Mouse (Mus musculus): ENCODE measurements around the gene Meis3. TPM values are rescaled to one million over a fixed set of nuclear protein-coding genes. Genes with fewer than 3 reads are reported as not detected.

The Meis3 gene
- total and polyA plus RNA-seq, 2 experiments from 2014 or later = 90.9 to 98.6 TPM

DNA sequence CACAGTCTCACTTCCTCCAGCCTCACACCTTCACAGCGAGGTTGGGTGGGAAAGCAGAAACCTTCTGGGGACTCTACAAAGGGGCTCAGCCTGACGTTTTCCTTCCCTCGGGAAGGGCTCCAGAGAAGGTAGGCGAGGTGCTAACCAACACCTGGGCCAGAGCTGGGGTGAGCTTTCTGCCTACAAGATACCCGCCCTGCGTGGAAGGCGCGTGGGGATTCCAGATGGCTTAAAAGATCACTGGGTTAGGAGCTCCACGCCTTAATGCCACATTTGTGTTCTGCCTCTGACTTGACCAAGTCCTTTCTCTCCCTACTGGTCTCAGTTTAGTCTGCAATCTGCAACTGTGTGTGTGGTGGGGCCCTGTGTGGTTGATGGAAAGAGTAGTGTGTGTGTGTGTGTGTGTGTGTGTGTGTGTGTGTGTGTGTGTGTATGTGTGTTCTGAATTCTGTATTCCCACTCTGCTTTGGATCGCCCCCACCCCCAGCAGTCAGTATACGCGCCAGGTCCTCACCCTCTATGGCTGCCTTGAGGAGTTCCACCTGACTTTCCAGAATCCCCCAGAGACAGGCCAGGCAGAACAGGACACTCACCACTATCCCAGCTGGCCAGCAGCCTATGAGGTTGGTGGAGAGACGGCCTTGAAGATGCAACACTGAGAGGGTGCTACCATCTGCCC, 43.8 kb upstream of the Meis3 start:
- Histone ChIP-seq H3K4me1 (ENCODE audit: insufficient read depth) (peaks cover 20% of the 10 kb centered on the region), H3K36me3 (ENCODE audit: insufficient read depth) (0 out of 2 replicates have a peak, but pooled peaks cover 8% of the 10 kb centered on the region), H3K4me2 (ENCODE audit: low read depth) (peak overlapping the region; percentile 76), H3K4me3 (ENCODE audit: low read depth, low read length) (peak overlapping the region; percentile 61), H3K27me3 (ENCODE audit: insufficient read depth, low read length) (no peaks in the 10 kb centered on the region), H3K27ac (ENCODE audit: low read depth, low read length) (no peak overlapping the region), H3K9me3 (ENCODE audit: low read length) (no peaks in the 10 kb centered on the region), H3K9ac (peak overlapping the region; percentile 70; the same call in 1 of the 2 replicates)
- WGBS = 30% methylated on average over 13 of the region's 13 CpGs
- peak; percentile 38 for DNase-seq
- ATAC-seq = no peak
- no peak for TF ChIP-seq CTCF (IDR thresholded peaks at IDR 0.05; ENCODE audit: low read depth)

GRCm38 (mm10) chr7:16132161-16132581, 42.7 kb upstream of the Meis3 start:
- H3K27ac ChIP-seq (ENCODE audit: low read depth, low read length) = no peak overlapping the region
- H3K9ac ChIP-seq = no peak overlapping the region
- peak overlapping the region; percentile 76; the same call in 1 of the 2 replicates for H3K4me2 ChIP-seq (ENCODE audit: low read depth)
- no peak overlapping the region for H3K4me3 ChIP-seq (ENCODE audit: low read depth, low read length)
- no peak for TF ChIP-seq CTCF (IDR thresholded peaks at IDR 0.05; ENCODE audit: low read depth)
- 4% methylated on average over 7 of the region's 7 CpGs for WGBS
- no peaks in the 10 kb centered on the region for H3K27me3 ChIP-seq (ENCODE audit: insufficient read depth, low read length)
- ATAC-seq (no peak), DNase-seq (peak; percentile 20)
- H3K4me1 ChIP-seq (ENCODE audit: insufficient read depth) = peaks cover 20% of the 10 kb centered on the region
- H3K9me3 ChIP-seq (ENCODE audit: low read length) = no peaks in the 10 kb centered on the region
- H3K36me3 ChIP-seq (ENCODE audit: insufficient read depth) = 0 out of 2 replicates have a peak, but pooled peaks cover 3% of the 10 kb centered on the region

DNA sequence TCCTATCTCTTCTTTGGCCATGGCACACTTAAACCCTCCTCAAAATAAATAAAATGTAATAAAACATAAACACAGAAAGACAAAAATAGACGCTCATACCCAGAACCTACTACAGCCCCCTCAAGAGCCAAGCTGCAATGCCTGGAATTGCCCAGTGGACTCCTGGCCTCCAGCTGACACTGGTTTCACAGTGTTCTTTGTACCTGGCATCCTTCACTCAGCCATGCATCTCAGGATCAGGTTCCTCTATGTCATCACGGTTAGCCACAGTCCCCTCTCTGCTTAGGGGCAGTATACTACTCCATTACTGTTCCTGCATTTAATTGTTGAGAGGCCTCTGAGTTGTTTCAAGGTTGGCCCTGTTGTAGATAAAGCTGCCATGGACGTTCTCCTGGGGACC, 42.0 kb upstream of the Meis3 start:
- TF ChIP-seq CTCF (IDR thresholded peaks at IDR 0.05; ENCODE audit: low read depth) = no peak
- no peaks in the 10 kb centered on the region for H3K9me3 ChIP-seq (ENCODE audit: low read length)
- ATAC-seq (no peak), DNase-seq (no peak)
- no peak overlapping the region for H3K9ac ChIP-seq
- peaks cover 20% of the 10 kb centered on the region for H3K4me1 ChIP-seq (ENCODE audit: insufficient read depth)
- H3K27me3 ChIP-seq (ENCODE audit: insufficient read depth, low read length) = no peaks in the 10 kb centered on the region
- H3K36me3 ChIP-seq (ENCODE audit: insufficient read depth) = 0 out of 2 replicates have a peak, but pooled peaks cover 2% of the 10 kb centered on the region
- H3K4me3 ChIP-seq (ENCODE audit: low read depth, low read length) = no peak overlapping the region
- WGBS = 76% methylated on average over 3 of the region's 3 CpGs
- no peak overlapping the region for H3K27ac ChIP-seq (ENCODE audit: low read depth, low read length)
- H3K4me2 ChIP-seq (ENCODE audit: low read depth) = no peak overlapping the region

DNA sequence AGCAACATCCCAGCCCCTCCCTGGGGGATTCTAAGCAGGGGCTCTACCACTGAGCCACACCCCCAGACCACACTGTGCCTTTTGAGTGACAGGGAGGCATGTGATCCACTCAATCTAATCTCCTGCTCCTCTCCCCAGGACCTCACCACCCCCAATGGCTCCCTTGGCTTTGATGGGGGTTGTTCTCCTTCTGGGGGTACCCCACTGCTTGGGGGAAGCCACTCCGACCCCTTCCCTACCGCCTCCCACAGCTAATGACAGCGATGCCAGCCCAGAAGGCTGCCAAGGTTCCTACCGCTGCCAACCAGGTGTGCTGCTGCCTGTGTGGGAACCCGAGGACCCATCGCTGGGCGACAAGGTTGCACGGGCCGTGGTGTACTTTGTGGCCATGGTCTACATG, 41.2 kb upstream of the Meis3 start:
- H3K9ac ChIP-seq = no peak overlapping the region
- no peak overlapping the region for H3K4me3 ChIP-seq (ENCODE audit: low read depth, low read length)
- TF ChIP-seq CTCF (IDR thresholded peaks at IDR 0.05; ENCODE audit: low read depth) = no peak
- no peak for DNase-seq
- H3K9me3 ChIP-seq (ENCODE audit: low read length) = no peaks in the 10 kb centered on the region
- H3K27me3 ChIP-seq (ENCODE audit: insufficient read depth, low read length) = no peaks in the 10 kb centered on the region
- no peak overlapping the region for H3K27ac ChIP-seq (ENCODE audit: low read depth, low read length)
- no peak for ATAC-seq
- H3K36me3 ChIP-seq (ENCODE audit: insufficient read depth) = 0 out of 2 replicates have a peak, but pooled peaks cover 2% of the 10 kb centered on the region
- 90% methylated on average over 9 of the region's 9 CpGs for WGBS
- peaks cover 19% of the 10 kb centered on the region for H3K4me1 ChIP-seq (ENCODE audit: insufficient read depth)
- no peak overlapping the region for H3K4me2 ChIP-seq (ENCODE audit: low read depth)

DNA sequence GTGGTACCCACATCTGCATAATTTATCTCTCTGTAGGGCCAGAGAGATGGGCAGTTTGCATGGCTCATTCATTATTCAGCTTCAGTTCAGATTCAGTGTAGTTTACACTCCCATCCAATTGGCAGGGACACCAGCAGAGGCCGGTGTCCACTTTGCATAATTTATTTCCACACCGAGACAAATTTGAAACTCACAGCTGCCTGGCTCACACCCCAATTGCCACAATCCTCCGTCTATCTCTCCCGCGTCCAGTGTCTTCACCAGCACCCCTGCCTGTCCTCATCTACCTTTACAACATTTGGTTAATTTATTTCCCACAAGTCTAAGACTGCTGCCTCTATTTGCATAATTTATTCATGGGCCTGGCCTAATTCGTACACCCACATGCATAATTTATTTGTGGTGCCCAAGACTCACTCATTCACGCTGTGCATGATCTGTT, 39.9 kb upstream of the Meis3 start:
- H3K27ac ChIP-seq (ENCODE audit: low read depth, low read length) = peak overlapping the region; percentile 30
- 0 out of 2 replicates have a peak, but pooled peaks cover 2% of the 10 kb centered on the region for H3K36me3 ChIP-seq (ENCODE audit: insufficient read depth)
- H3K9me3 ChIP-seq (ENCODE audit: low read length) = no peaks in the 10 kb centered on the region
- DNase-seq = peak; percentile 58
- TF ChIP-seq CTCF (IDR thresholded peaks at IDR 0.05; ENCODE audit: low read depth) = no peak
- 11% methylated on average over 7 of the region's 7 CpGs for WGBS
- peaks cover 13% of the 10 kb centered on the region for H3K4me1 ChIP-seq (ENCODE audit: insufficient read depth)
- peak; percentile 30; the same call in 1 of the 2 replicates for ATAC-seq
- no peak overlapping the region for H3K9ac ChIP-seq
- H3K4me2 ChIP-seq (ENCODE audit: low read depth) = peak overlapping the region; percentile 10; the same call in 1 of the 2 replicates
- H3K4me3 ChIP-seq (ENCODE audit: low read depth, low read length) = no peak overlapping the region
- H3K27me3 ChIP-seq (ENCODE audit: insufficient read depth, low read length) = no peaks in the 10 kb centered on the region

- Histone ChIP-seq H3K27me3 (ENCODE audit: insufficient read depth, low read length) (no peaks in the 10 kb centered on the region), H3K9ac (no peak overlapping the region; the same call in 1 of the 2 replicates), H3K9me3 (ENCODE audit: low read length) (no peaks in the 10 kb centered on the region), H3K4me3 (ENCODE audit: low read depth, low read length) (no peak overlapping the region), H3K36me3 (ENCODE audit: insufficient read depth) (peaks cover 15% of the 10 kb centered on the region), H3K4me2 (ENCODE audit: low read depth) (no peak overlapping the region), H3K4me1 (ENCODE audit: insufficient read depth) (peaks cover 20% of the 10 kb centered on the region), H3K27ac (ENCODE audit: low read depth, low read length) (no peak overlapping the region)
- ATAC-seq (peak; percentile 52), DNase-seq (peak; percentile 39)
- TF ChIP-seq CTCF (IDR thresholded peaks at IDR 0.05; ENCODE audit: low read depth) = no peak
- 23% methylated on average over 27 of the region's 27 CpGs for WGBS
Measured at GRCm38 (mm10) chr7:16146489-16147410, 28.1 kb upstream of the Meis3 start.

Data from forebrain, postnatal 0 days (tissue).